Mouse (Mus musculus) neural tube, embryonic 13.5 days (tissue): ENCODE measurements around the gene Nsun4. TPM values are rescaled to one million over a fixed set of nuclear protein-coding genes. Genes with fewer than 3 reads are reported as not detected.
A peak's percentile ranks its signal among the peaks of the same experiment; 100 is the strongest.

Source experiments
- ATAC-seq: fragments of 200-750 bp; cut with Nextera tagmentation; 2 replicates; pipeline ENCODE4 v1.8.0; 2017; ENCODE audit warnings: low read depth, mild to moderate bottlenecking, moderate TSS enrichment, moderate library complexity
- H3K27ac ChIP-seq: fragments of 300-500 bp; sonication (generic); replicated peaks from 2 replicates; pipeline ENCODE4 v1.5.1; 2015; ENCODE audit warnings: moderate library complexity, mild to moderate bottlenecking, inconsistent platforms
- H3K27me3 ChIP-seq: fragments of 300-500 bp; sonication (generic); 2 replicates; pipeline ENCODE4 v1.6.1; 2015; ENCODE audit warnings: mild to moderate bottlenecking, inconsistent platforms
- H3K36me3 ChIP-seq: fragments of 300-500 bp; sonication (generic); 2 replicates; pipeline ENCODE4 v1.6.1; 2015; ENCODE audit warnings: mild to moderate bottlenecking, inconsistent platforms
- H3K4me1 ChIP-seq: fragments of 300-500 bp; sonication (generic); replicated peaks from 2 replicates; pipeline ENCODE4 v1.6.1; 2015; ENCODE audit warnings: inconsistent platforms
- H3K4me2 ChIP-seq: fragments of 300-500 bp; sonication (generic); 2 replicates; pipeline ENCODE4 v1.6.1; 2015; ENCODE audit warnings: inconsistent platforms, mild to moderate bottlenecking, moderate library complexity
- H3K4me3 ChIP-seq: fragments of 300-500 bp; sonication (generic); 2 replicates; pipeline ENCODE4 v1.5.1; 2015; ENCODE audit warnings: mild to moderate bottlenecking, inconsistent platforms
- H3K9ac ChIP-seq: fragments of 300-500 bp; sonication (generic); 2 replicates; pipeline ENCODE4 v1.6.1; 2015; ENCODE audit warnings: moderate library complexity, mild to moderate bottlenecking, inconsistent platforms
- H3K9me3 ChIP-seq: fragments of 300-500 bp; sonication (generic); 2 replicates; pipeline ENCODE4 v1.6.1; 2016; ENCODE audit warnings: inconsistent platforms
- WGBS: fragments of 180-500 bp; shearing (Covaris S2); methylation state at CpG from one replicate; pipeline ENCODE4 v1.1.7; 2015; 5-methylcytosine and 5-hydroxymethylcytosine counted together
- polyA plus RNA-seq: library from polyadenylated mRNA; unstranded; fragments of >200 nt; fragmentation: Nextera tagmentation; extraction: Ambion mirVana; gene quantifications from 2 replicates; pipeline ENCODE4 v1.2.1, GENCODE M21; 2015

Gene Nsun4
- polyA plus RNA-seq, 1 experiment from 2014 or later, result 17.2 TPM

DNA sequence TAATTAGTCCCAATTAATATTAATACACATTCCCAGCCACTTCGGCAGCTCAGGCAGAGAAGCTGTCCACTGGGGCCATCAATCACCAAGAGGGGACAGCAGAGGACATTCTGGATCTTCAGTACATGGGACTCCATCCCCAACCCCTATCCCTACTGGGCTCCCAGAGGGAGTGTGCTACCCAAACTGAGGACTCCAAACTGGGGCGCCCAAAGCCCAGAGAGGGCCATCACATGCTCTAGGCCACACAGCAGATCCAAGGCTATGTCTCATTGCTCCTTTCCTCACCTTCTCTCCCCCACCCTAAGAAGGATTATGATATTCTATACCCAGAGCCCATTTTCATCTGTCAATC lies 58.3 kb downstream of the Nsun4 start:
- ATAC-seq, result peak; percentile 30; the same call in 1 of the 2 replicates
- WGBS, result 63% methylated on average over 2 of the region's 2 CpGs
- Histone ChIP-seq H3K9ac (no peak overlapping the region), H3K4me2 (no peak overlapping the region), H3K4me1 (no peaks in the 10 kb centered on the region), H3K36me3 (no peaks in the 10 kb centered on the region), H3K9me3 (no peaks in the 10 kb centered on the region), H3K27ac (no peak overlapping the region), H3K27me3 (peaks cover 38% of the 10 kb centered on the region), H3K4me3 (no peak overlapping the region)

DNA sequence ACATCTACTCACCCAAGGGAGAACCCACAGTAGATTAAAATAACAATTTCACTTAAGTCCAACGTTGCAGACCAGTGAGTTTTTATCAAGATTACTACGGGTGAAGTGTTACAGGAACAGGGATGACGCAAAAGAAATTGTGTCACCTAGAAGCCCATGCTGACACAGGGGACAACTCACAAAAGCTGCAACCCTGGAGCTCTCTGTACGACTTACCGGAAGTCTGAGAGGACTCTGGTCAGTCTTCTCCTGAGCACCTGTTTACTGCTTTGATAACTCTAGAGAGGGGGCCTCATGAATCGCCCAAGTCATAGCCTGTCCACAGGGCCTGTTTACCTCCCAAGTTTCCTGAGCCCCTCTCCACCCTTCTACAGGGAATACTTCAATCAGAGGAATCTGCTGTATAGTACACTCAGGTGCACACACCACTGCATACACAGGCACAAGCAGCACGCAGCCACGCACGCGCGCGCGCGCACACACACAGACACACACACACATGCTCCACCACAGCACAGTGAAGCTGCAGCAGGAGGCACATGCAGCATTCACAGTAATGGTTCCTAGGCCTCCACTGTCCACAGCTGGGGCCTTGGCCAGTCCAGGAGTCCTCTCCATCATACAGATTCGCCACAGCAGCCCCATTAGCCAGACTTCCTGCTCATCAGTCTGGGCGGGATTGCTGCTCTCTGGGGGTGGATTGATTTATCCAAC lies 58.9 kb downstream of the Nsun4 start:
- ATAC-seq, result peak; percentile 66

DNA sequence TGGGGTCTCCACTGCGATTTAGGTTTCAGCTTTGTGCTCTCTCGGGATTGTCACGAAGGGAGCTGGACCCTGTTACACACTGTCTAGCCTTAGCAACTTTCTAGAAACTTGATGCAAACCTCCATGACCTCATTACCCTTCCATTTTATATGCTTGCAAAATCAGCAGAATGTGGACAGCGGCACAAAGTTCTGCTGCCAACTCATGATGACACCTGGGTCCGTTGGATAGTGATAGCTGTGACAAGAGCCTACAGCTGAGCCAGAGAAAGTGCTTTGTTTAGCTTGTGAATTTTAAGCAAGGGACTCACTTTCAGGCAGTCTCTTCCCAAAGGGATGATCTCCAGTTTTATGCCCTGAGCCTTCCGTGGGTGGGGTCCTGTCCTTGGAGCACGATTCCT lies 64.3 kb downstream of the Nsun4 start:
- 79% methylated on average over 7 of the region's 7 CpGs for WGBS
- H3K9me3 ChIP-seq, result no peaks in the 10 kb centered on the region
- no peaks in the 10 kb centered on the region for H3K4me1 ChIP-seq
- H3K4me3 ChIP-seq, result no peak overlapping the region
- H3K9ac ChIP-seq, result no peak overlapping the region
- H3K36me3 ChIP-seq, result no peaks in the 10 kb centered on the region
- ATAC-seq, result no peak
- no peak overlapping the region for H3K4me2 ChIP-seq
- H3K27me3 ChIP-seq, result peaks cover 50% of the 10 kb centered on the region
- H3K27ac ChIP-seq, result no peak overlapping the region

More for the DNA sequence above, 58.9 kb downstream of the Nsun4 start:
- no peaks in the 10 kb centered on the region for H3K9me3 ChIP-seq
- no peaks in the 10 kb centered on the region for H3K4me1 ChIP-seq
- H3K36me3 ChIP-seq, result no peaks in the 10 kb centered on the region
- H3K9ac ChIP-seq, result no peak overlapping the region
- no peak overlapping the region for H3K4me3 ChIP-seq
- H3K27ac ChIP-seq, result no peak overlapping the region
- peaks cover 36% of the 10 kb centered on the region for H3K27me3 ChIP-seq
- H3K4me2 ChIP-seq, result no peak overlapping the region
- WGBS, result 82% methylated on average over 16 of the region's 16 CpGs

GRCm38 (mm10) chr4:115987858-115988530 lies 65.7 kb downstream of the Nsun4 start:
- no peak for ATAC-seq
- WGBS, result 71% methylated on average over 5 of the region's 5 CpGs
- H3K4me3 ChIP-seq, result no peak overlapping the region
- H3K27ac ChIP-seq, result no peak overlapping the region
- peaks cover 59% of the 10 kb centered on the region for H3K27me3 ChIP-seq
- no peaks in the 10 kb centered on the region for H3K9me3 ChIP-seq
- no peak overlapping the region for H3K4me2 ChIP-seq
- H3K4me1 ChIP-seq, result no peaks in the 10 kb centered on the region
- H3K9ac ChIP-seq, result no peak overlapping the region
- no peaks in the 10 kb centered on the region for H3K36me3 ChIP-seq

GRCm38 (mm10) chr4:115987436-115987835 lies 66.2 kb downstream of the Nsun4 start:
- H3K27ac ChIP-seq, result no peak overlapping the region
- no peak for ATAC-seq
- no peak overlapping the region for H3K9ac ChIP-seq
- no peaks in the 10 kb centered on the region for H3K4me1 ChIP-seq
- H3K4me2 ChIP-seq, result no peak overlapping the region
- no peaks in the 10 kb centered on the region for H3K36me3 ChIP-seq
- H3K27me3 ChIP-seq, result peaks cover 65% of the 10 kb centered on the region
- 92% methylated on average over 1 of the region's 1 CpGs for WGBS
- no peaks in the 10 kb centered on the region for H3K9me3 ChIP-seq
- no peak overlapping the region for H3K4me3 ChIP-seq

DNA sequence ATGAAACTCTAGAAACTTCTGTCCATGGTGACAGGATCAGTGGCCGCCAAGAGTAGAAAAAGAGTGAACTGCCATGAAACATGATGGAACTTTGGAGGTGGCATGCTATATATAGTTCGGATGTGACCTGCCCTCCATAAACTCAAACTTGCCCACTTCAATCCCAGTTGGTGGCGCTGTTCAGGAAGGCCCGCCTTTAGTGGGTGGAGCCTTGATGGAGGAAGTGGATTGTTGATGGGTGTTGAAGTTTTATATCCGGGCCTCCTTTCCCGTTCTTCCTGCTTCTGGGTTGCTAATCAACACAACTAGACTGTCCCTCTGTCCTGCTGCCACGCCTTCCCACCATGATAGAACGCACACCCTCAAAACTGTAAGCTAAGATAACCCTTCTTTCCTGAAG lies 68.7 kb downstream of the Nsun4 start:
- Histone ChIP-seq H3K4me1 (peaks cover 7% of the 10 kb centered on the region), H3K27ac (no peak overlapping the region), H3K36me3 (no peaks in the 10 kb centered on the region), H3K4me2 (no peak overlapping the region), H3K27me3 (peaks cover 85% of the 10 kb centered on the region), H3K9ac (no peak overlapping the region), H3K9me3 (no peaks in the 10 kb centered on the region), H3K4me3 (no peak overlapping the region)
- ATAC-seq, result no peak
- WGBS, result 40% methylated on average over 8 of the region's 8 CpGs

- WGBS, result 2% methylated on average over 13 of the region's 13 CpGs
- Histone ChIP-seq H3K27ac (no peak overlapping the region), H3K4me2 (no peak overlapping the region), H3K9ac (no peak overlapping the region), H3K27me3 (peaks cover 87% of the 10 kb centered on the region), H3K4me1 (peaks cover 15% of the 10 kb centered on the region), H3K36me3 (no peaks in the 10 kb centered on the region), H3K4me3 (no peak overlapping the region), H3K9me3 (no peaks in the 10 kb centered on the region)
- no peak for ATAC-seq
Measured at GRCm38 (mm10) chr4:115984111-115984510, 69.6 kb downstream of the Nsun4 start.

Other genes with a start within 250 kb of the Nsun4 start
- 4.3 and 6.2 TPM in 2 replicates for gene Mob3c, start 225.8 kb downstream of the Nsun4 start, polyA plus RNA-seq
- 24.3 and 28.7 TPM in 2 replicates for gene Mknk1, start 214.7 kb downstream of the Nsun4 start, polyA plus RNA-seq
- gene Kncn, start 169.5 kb downstream of the Nsun4 start, polyA plus RNA-seq, result 0.30 and 0.42 TPM in 2 replicates
- gene 6430628N08Rik, start 163.2 kb downstream of the Nsun4 start, polyA plus RNA-seq, result 1.2 and 4.1 TPM in 2 replicates
- 1.6 and 2.0 TPM in 2 replicates for gene Dmbx1, start 114.0 kb downstream of the Nsun4 start, polyA plus RNA-seq
- 10.7 and 10.8 TPM in 2 replicates for gene Faah, start 36.0 kb downstream of the Nsun4 start, polyA plus RNA-seq
- gene Uqcrh, start 21.2 kb upstream of the Nsun4 start, polyA plus RNA-seq, result 484 and 500 TPM in 2 replicates
- 70.9 and 72.9 TPM in 2 replicates for gene Lrrc41, start 21.4 kb upstream of the Nsun4 start, polyA plus RNA-seq
- gene Rad54l, start 69.8 kb upstream of the Nsun4 start, polyA plus RNA-seq, result 7.7 and 9.2 TPM in 2 replicates
- gene Pomgnt1, start 70.0 kb upstream of the Nsun4 start, polyA plus RNA-seq, result 58.9 and 59.9 TPM in 2 replicates
- gene Lurap1, start 97.5 kb upstream of the Nsun4 start, polyA plus RNA-seq, result 1.7 and 2.0 TPM in 2 replicates
- gene Tspan1, start 113.7 kb upstream of the Nsun4 start, polyA plus RNA-seq, result not detected in 2 replicates
- gene 1700042G07Rik, start 119.5 kb upstream of the Nsun4 start, polyA plus RNA-seq, result not detected in 2 replicates
- not detected in 2 replicates for gene Gm49337, start 119.5 kb upstream of the Nsun4 start, polyA plus RNA-seq
- 72.3 and 78.9 TPM in 2 replicates for gene Pik3r3, start 167.7 kb upstream of the Nsun4 start, polyA plus RNA-seq